1 mouse cellular context compared by ENCODE assay signal in the genomic region with DNA sequence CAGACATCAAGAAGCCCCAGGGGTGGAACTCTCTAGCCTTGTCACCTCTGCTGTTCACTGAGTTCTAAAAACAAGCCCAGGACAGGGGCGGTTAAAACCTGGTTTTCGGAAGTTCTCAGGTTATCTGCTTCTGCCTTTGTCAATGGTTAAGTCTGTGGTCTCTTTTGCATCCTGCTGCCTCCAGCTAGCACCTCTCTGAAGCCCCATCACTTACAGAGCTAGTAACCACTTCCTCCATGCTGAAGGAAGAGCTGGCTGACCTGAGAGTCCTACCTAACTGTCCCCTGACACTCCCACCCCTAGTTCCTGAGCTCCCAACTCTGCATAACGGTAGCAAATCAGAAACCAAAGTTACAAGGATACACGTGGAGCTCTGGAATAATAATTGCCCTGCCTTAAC.
A peak's percentile ranks its signal among the peaks of the same experiment; 100 is the strongest.
TF ChIP-seq lines count a peak whose summit lies in the region.

No protein-coding gene starts in this region.

TF ChIP-seq in CH12.LX, 34 proteins besides CTCF, POLR2A, EP300 and RAD21 (continued from another document):
- no peak for TF ChIP-seq ZKSCAN1 (IDR thresholded peaks at IDR 0.05; ENCODE audit: borderline replicate concordance, low read depth, low read length)
- TF ChIP-seq GABPA (IDR thresholded peaks at IDR 0.05; ENCODE audit: insufficient replicate concordance, low read depth, low read length): no peak
- peak; percentile 86 for TF ChIP-seq MXI1 (IDR thresholded peaks at IDR 0.05; ENCODE audit: low read depth, low read length)
- peak; percentile 44; the same call in 1 of the 2 replicates for TF ChIP-seq MEF2A (IDR thresholded peaks at IDR 0.05; ENCODE audit: borderline replicate concordance, low read depth, low read length)
- no peak for TF ChIP-seq ELF1 (IDR thresholded peaks at IDR 0.05; ENCODE audit: low read depth, low read length)
- no peak for TF ChIP-seq RCOR1 (conservative IDR thresholded peaks at IDR 0.05; ENCODE audit: low read depth, low read length)
- no peak; the same call in 1 of the 2 replicates for TF ChIP-seq BHLHE40 (IDR thresholded peaks at IDR 0.05; ENCODE audit: low read depth, low read length)
- no peak for TF ChIP-seq SMC3 (IDR thresholded peaks at IDR 0.05; ENCODE audit: low read depth, low read length)
- TF ChIP-seq MAX (IDR thresholded peaks at IDR 0.05; ENCODE audit: low read length): peak; percentile 64; the same call in 1 of the 2 replicates
- TF ChIP-seq USF1 (IDR thresholded peaks at IDR 0.05; ENCODE audit: low read depth, low read length): no peak
- no peak; the same call in 1 of the 2 replicates for TF ChIP-seq TBP (conservative IDR thresholded peaks at IDR 0.05; ENCODE audit: low read depth, low read length)
- TF ChIP-seq JUN (IDR thresholded peaks at IDR 0.05; ENCODE audit: insufficient read depth, low read depth, low read length): no peak
- TF ChIP-seq CHD1 (IDR thresholded peaks at IDR 0.05; ENCODE audit: low read depth, low read length): no peak
- no peak; the same call in 1 of the 2 replicates for TF ChIP-seq HCFC1 (IDR thresholded peaks at IDR 0.05; ENCODE audit: low read depth, low read length)
- peak; percentile 86 for TF ChIP-seq SIN3A (IDR thresholded peaks at IDR 0.05; ENCODE audit: low read length)
- TF ChIP-seq CHD2 (IDR thresholded peaks at IDR 0.05; ENCODE audit: low read length): no peak
- no peak for TF ChIP-seq ETS1 (conservative IDR thresholded peaks at IDR 0.05; ENCODE audit: low read depth, low read length)
- TF ChIP-seq PAX5 (IDR thresholded peaks at IDR 0.05; ENCODE audit: low read length): no peak
- TF ChIP-seq NELFE (IDR thresholded peaks at IDR 0.05; ENCODE audit: low read depth, low read length): peak; percentile 39; the same call in 1 of the 2 replicates
- 0 out of 2 replicates have a peak, but pooled peaks have one; percentile 11 for TF ChIP-seq MAFK (IDR thresholded peaks at IDR 0.05; ENCODE audit: insufficient replicate concordance, low read length)
- no peak for TF ChIP-seq POLR2AphosphoS2 (IDR thresholded peaks at IDR 0.05; ENCODE audit: low read depth, low read length)
- TF ChIP-seq JUND (conservative IDR thresholded peaks at IDR 0.05; ENCODE audit: low read depth, low read length): 0 out of 2 replicates have a peak, but pooled peaks have one; percentile 13
- TF ChIP-seq KAT2A (IDR thresholded peaks at IDR 0.05; ENCODE audit: insufficient replicate concordance, low read length): no peak
- TF ChIP-seq UBTF (IDR thresholded peaks at IDR 0.05; ENCODE audit: low read depth, low read length): no peak
- TF ChIP-seq ZC3H11A (IDR thresholded peaks at IDR 0.05; ENCODE audit: low read depth, low read length): no peak
- no peak; the same call in 1 of the 2 replicates for TF ChIP-seq IRF4 (IDR thresholded peaks at IDR 0.05; ENCODE audit: low read depth, low read length)
- peak; percentile 56; the same call in 1 of the 2 replicates for TF ChIP-seq ZMIZ1 (IDR thresholded peaks at IDR 0.05; ENCODE audit: low read depth, low read length)
- TF ChIP-seq MYC (IDR thresholded peaks at IDR 0.05; ENCODE audit: low read depth, low read length): no peak
- no peak for TF ChIP-seq ZNF384 (IDR thresholded peaks at IDR 0.05; ENCODE audit: low read depth, low read length)
- no peak for TF ChIP-seq MAZ (IDR thresholded peaks at IDR 0.05; ENCODE audit: low read depth, low read length)
- TF ChIP-seq TCF12 (IDR thresholded peaks at IDR 0.05; ENCODE audit: low read depth, low read length): peak; percentile 65
- no peak for TF ChIP-seq E2F4 (IDR thresholded peaks at IDR 0.05; ENCODE audit: insufficient replicate concordance, low read depth, low read length)
TF ChIP-seq in CH12.LX: peak in this region for 9.
